Mouse (Mus musculus) lung, embryonic 16.5 days (tissue): Measurements from ENCODE around the gene D16Ertd472e. TPM values are rescaled to one million over a fixed set of nuclear protein-coding genes. Genes with fewer than 3 reads are reported as not detected.

Experiments
- ATAC-seq: fragments of 200-750 bp; cut with Nextera tagmentation; 2 replicates; pipeline ENCODE4 v1.8.0; 2017; ENCODE audit warnings: low read depth, mild to moderate bottlenecking, moderate library complexity
- H3K27ac ChIP-seq: fragments of 300-500 bp; sonication (generic); 2 replicates; pipeline ENCODE4 v1.5.1; 2014; ENCODE audit warnings: mild to moderate bottlenecking, control low read depth, low read length
- H3K27me3 ChIP-seq: fragments of 300-500 bp; sonication (generic); 2 replicates; pipeline ENCODE4 v1.6.1; 2014; ENCODE audit warnings: low read depth, low read length, mixed read lengths; ENCODE audit not compliant: control insufficient read depth, insufficient read depth
- H3K36me3 ChIP-seq: fragments of 300-500 bp; sonication (generic); 2 replicates; pipeline ENCODE4 v1.6.1; 2014; ENCODE audit warnings: low read length; ENCODE audit not compliant: control insufficient read depth, insufficient read depth
- H3K4me1 ChIP-seq: fragments of 300-500 bp; sonication (generic); replicated peaks from 2 replicates; pipeline ENCODE4 v1.6.1; 2014; ENCODE audit warnings: low read length, mixed read lengths; ENCODE audit not compliant: control insufficient read depth, insufficient read depth
- H3K4me2 ChIP-seq: fragments of 300-500 bp; sonication (generic); 2 replicates; pipeline ENCODE4 v1.6.1; 2014; ENCODE audit warnings: low read depth, low read length, control low read depth
- H3K4me3 ChIP-seq: fragments of 300-500 bp; sonication (generic); 2 replicates; pipeline ENCODE4 v1.5.1; 2014; ENCODE audit warnings: mild to moderate bottlenecking, low read length, control low read depth
- H3K9ac ChIP-seq: fragments of 300-500 bp; sonication (generic); 2 replicates; pipeline ENCODE4 v1.6.1; 2014; ENCODE audit warnings: low read length, control low read depth
- H3K9me3 ChIP-seq: fragments of 300-500 bp; sonication (generic); 2 replicates; pipeline ENCODE4 v1.6.1; 2016; ENCODE audit warnings: low read length; ENCODE audit not compliant: control insufficient read depth
- WGBS: fragments of 180-500 bp; shearing (Covaris S2); extraction: QIAGEN DNeasy Blood & Tissue Kit; methylation state at CpG from one replicate; pipeline ENCODE4 v1.1.7; 2014; 5-methylcytosine and 5-hydroxymethylcytosine counted together
- polyA plus RNA-seq: library from polyadenylated mRNA; unstranded; fragments of >200 nt; fragmentation: Nextera tagmentation; extraction: Ambion mirVana; gene quantifications from 2 replicates; pipeline ENCODE4 v1.2.1, GENCODE M21; 2015

The D16Ertd472e gene
- polyA plus RNA-seq, 1 experiment from 2014 or later: 13.4 TPM

DNA sequence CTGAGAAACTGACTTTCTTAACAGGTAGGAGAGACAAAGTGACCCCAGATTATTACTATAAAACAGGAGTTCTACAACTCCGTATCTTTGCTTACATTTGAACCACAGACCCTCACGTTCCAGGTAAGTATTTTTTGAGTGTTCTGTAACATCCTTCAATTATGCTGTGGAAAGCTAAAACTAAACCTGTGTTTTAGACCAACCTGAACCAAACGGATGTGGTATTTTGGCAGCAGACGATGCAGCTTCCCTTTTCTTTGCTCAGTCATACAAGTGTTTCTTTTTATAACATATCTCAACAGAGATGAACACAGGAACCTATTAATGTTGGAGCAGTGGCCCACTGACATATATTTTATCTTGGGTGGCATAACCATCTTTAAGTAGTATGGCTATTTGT, 18.9 kb downstream of the D16Ertd472e start:
- Histone ChIP-seq H3K4me2 (no peak overlapping the region), H3K27ac (no peak overlapping the region), H3K36me3 (0 out of 2 replicates have a peak, but pooled peaks cover 2% of the 10 kb centered on the region), H3K9ac (no peak overlapping the region), H3K4me1 (no peaks in the 10 kb centered on the region), H3K4me3 (no peak overlapping the region), H3K9me3 (no peaks in the 10 kb centered on the region), H3K27me3 (no peaks in the 10 kb centered on the region)
- 93% methylated on average over 4 of the region's 4 CpGs for WGBS
- no peak for ATAC-seq

DNA sequence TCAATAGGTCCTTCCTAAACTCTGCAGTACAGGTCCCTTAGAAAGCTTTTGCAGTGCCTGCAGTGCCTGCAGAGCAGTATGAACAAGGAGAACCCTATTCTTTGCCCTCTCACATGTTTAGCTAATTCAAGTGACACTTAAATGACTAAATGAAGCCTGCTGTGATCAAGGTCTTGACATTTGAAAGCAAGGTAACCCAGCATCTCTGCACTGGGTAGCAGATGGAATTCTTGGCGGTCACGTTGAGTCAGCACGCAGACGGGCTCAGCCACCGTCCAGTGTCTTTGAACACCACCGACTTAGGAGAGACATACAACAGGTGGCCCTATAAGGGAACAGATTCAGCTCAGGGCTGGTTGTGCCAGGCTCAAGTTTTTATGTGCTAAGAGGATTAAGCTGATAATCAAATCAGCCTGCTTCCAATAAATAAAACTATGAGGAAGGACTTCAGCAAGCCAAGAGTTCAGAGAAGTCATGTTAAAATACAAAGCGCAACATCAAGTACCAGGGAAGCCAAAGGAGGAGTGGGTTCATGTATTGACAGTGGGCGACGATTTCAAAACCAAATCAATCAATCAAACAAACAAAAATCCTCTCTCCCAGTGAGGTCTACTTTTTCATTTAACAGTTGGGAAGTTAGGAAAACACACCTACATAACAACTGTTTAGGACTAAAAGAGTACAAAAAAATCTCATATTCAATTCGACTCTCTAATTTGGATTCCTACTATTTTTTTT, 21.4 kb downstream of the D16Ertd472e start:
- Histone ChIP-seq H3K4me1 (no peaks in the 10 kb centered on the region), H3K4me3 (no peak overlapping the region), H3K36me3 (0 out of 2 replicates have a peak, but pooled peaks cover 2% of the 10 kb centered on the region), H3K9ac (no peak overlapping the region), H3K27me3 (no peaks in the 10 kb centered on the region), H3K4me2 (no peak overlapping the region), H3K9me3 (no peaks in the 10 kb centered on the region), H3K27ac (no peak overlapping the region)
- no peak for ATAC-seq
- WGBS: 82% methylated on average over 10 of the region's 10 CpGs

DNA sequence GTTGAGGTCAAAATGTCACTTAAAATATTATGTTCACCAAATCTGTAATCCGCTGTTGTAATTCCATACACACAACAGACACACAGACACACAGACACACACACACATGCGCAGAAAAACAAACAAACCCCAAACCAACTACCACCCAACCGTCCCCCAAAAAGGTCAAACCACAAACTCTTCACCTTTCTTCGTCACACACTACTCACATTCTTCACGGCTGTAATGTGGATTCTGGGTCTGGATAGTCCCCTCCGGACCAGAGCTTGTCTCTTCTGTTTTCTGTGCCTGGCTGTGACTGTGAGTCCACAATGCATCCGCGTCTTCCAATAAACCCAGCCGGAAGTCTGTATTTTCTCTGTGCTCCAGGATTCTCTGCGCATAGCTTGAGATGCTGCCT, 29.1 kb downstream of the D16Ertd472e start:
- ATAC-seq: no peak
- Histone ChIP-seq H3K27me3 (no peaks in the 10 kb centered on the region), H3K9me3 (no peaks in the 10 kb centered on the region), H3K4me1 (no peaks in the 10 kb centered on the region), H3K27ac (no peak overlapping the region), H3K36me3 (peaks cover 18% of the 10 kb centered on the region; the same call in 1 of the 2 replicates), H3K4me3 (no peak overlapping the region), H3K4me2 (no peak overlapping the region), H3K9ac (no peak overlapping the region)
- 89% methylated on average over 10 of the region's 10 CpGs for WGBS

DNA sequence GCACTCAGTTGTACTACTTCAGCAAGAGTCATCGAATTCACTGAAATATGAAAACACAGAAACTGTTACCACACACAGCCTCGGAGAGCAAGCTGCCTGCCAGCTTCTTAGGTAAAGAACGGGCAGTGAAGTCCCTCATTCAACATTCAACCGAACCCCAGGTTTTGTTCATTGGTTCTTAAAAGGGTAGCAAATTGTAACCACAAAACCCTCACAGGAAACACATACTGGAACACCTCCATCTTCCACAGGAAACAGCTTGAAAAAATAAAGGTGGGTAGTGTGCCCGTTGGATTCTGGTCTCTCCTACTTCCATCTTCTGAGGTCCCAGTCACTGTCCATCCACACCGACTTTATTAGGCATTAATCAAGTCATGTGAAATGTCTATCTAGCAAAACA, 30.0 kb downstream of the D16Ertd472e start:
- Histone ChIP-seq H3K36me3 (peaks cover 18% of the 10 kb centered on the region; the same call in 1 of the 2 replicates), H3K9ac (no peak overlapping the region), H3K27me3 (no peaks in the 10 kb centered on the region), H3K4me3 (no peak overlapping the region), H3K9me3 (no peaks in the 10 kb centered on the region), H3K4me2 (no peak overlapping the region), H3K27ac (no peak overlapping the region), H3K4me1 (no peaks in the 10 kb centered on the region)
- no peak for ATAC-seq
- WGBS: 90% methylated on average over 6 of the region's 6 CpGs

DNA sequence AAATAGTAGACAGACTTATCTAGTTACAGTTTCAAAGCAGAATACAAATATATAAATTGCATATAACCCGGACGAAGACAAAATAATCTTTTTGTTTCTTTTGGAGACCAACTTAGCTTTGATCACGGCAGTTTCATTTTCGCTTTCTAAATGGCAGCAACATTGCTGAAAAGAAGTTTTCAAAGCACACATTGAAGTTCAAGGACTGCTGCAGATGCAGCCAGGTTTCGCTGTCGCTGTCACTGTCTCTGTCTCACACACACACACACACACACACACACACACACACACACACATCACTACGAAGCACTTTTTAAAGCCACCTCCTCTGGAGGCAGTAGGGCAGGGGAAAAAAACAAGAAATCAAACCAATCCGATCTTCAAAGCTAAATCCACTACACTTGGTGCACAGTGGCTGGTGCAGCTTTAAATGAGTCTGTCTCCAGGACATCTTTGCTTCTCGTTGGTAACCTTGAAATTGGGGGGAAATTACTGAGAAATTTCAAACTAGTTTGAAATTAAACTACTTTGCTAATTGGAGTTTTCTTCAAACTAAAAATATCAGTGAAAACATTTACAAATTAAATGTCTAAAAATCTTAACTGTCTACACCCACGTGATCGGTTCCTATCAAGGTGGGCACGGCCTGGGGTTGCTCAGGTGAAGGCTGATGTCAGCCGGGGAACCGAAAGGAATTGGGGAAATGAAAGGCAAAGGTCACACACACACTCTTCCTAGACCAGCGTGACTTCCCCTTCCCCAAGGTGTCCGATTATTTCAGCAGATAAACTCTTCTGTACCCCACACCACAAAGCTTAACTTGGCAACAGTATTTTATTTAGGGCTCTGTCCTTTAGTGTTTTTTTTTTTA, 35.9 kb downstream of the D16Ertd472e start:
- WGBS: 76% methylated on average over 16 of the region's 16 CpGs
- Histone ChIP-seq H3K4me3 (no peak overlapping the region), H3K4me2 (no peak overlapping the region), H3K36me3 (peaks cover 10% of the 10 kb centered on the region; the same call in 1 of the 2 replicates), H3K4me1 (no peaks in the 10 kb centered on the region), H3K9me3 (no peaks in the 10 kb centered on the region), H3K9ac (no peak overlapping the region), H3K27me3 (no peaks in the 10 kb centered on the region), H3K27ac (no peak overlapping the region)
- no peak for ATAC-seq

DNA sequence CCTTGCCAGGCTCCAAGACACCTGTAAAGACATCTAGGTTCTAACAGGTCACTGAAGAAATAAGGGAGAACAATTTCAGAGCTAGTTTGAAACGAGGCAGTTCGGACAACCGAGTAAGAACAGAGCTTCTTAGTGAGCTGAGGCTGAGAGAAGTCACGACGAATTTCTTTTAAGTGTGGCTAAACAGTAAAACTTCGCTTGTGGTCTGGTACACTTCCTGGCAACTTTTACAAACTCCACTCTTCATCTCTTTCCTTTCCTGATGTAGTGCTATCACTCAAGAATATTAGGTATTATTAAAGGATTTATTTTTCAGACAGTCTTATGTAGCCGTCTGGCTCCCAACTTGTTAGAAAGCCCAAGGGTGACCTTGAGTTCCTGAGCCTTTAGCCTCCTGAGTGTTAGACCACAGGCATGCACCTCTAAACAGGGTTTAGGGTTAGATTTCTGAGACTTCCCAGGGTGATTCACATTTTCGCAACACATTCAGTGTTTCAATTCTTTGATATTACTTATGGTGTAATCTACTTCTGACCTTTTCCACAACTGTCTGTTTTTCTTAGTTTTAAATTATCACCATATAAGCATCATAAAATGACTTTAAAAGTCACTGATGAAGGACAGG, 38.6 kb downstream of the D16Ertd472e start:
- ATAC-seq: no peak
- 69% methylated on average over 8 of the region's 8 CpGs for WGBS
- H3K4me3 ChIP-seq: no peak overlapping the region

DNA sequence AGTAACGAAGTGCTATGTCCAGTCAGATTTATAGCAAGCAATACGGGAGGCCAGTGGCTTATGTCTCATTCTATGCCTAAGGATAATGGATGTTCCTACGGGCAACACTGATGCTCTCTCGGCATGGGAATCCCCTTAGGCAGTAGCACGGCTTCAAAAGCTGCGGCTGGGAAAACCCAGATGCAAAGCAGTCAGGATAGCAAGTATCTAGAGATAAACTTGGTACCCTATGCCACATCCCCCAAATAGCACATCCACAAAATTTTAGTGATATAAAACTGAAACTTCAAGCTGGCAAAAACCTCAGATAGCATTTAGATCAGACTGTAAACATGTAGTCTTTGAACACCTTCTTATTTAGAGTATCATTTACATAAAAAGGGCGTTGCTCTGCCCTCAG, 39.2 kb downstream of the D16Ertd472e start:
- 79% methylated on average over 7 of the region's 7 CpGs for WGBS

More for the DNA sequence above, 38.6 kb downstream of the D16Ertd472e start:
- no peak overlapping the region for H3K9ac ChIP-seq
- H3K27me3 ChIP-seq: no peaks in the 10 kb centered on the region
- H3K4me1 ChIP-seq: no peaks in the 10 kb centered on the region
- H3K4me2 ChIP-seq: no peak overlapping the region
- H3K36me3 ChIP-seq: no peaks in the 10 kb centered on the region
- H3K9me3 ChIP-seq: no peaks in the 10 kb centered on the region
- H3K27ac ChIP-seq: no peak overlapping the region

DNA sequence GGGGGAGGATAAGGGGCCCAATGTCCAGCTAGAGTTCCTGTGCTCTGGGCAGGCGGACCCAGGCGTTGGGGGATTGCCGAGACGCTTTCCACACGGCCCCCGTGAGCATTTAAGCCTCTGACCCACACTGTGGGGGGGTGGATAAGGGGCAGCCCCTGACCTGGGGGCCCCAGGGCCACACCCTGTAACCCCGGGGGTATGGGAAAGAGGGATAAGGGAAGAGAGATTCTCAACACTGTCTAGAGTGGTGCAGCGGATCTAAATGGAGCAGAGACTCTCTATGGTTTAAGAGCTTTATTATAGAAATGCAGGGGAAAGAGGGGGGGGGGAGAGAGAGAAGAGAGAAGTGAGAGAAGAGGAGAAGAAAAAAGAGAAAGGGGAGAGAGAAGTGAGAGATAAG, 42.0 kb downstream of the D16Ertd472e start:
- no peaks in the 10 kb centered on the region for H3K9me3 ChIP-seq
- 62% methylated on average over 8 of the region's 8 CpGs for WGBS
- no peak overlapping the region for H3K9ac ChIP-seq
- H3K27ac ChIP-seq: no peak overlapping the region
- ATAC-seq: no peak
- no peak overlapping the region for H3K4me3 ChIP-seq
- H3K4me2 ChIP-seq: no peak overlapping the region
- H3K27me3 ChIP-seq: no peaks in the 10 kb centered on the region
- no peaks in the 10 kb centered on the region for H3K4me1 ChIP-seq
- H3K36me3 ChIP-seq: no peaks in the 10 kb centered on the region

More for the DNA sequence above, 39.2 kb downstream of the D16Ertd472e start:
- no peak overlapping the region for H3K9ac ChIP-seq
- no peak for ATAC-seq
- no peaks in the 10 kb centered on the region for H3K36me3 ChIP-seq
- H3K27me3 ChIP-seq: no peaks in the 10 kb centered on the region
- H3K4me1 ChIP-seq: no peaks in the 10 kb centered on the region
- H3K4me2 ChIP-seq: no peak overlapping the region
- no peaks in the 10 kb centered on the region for H3K9me3 ChIP-seq
- no peak overlapping the region for H3K27ac ChIP-seq
- no peak overlapping the region for H3K4me3 ChIP-seq
